Comparison of ENCODE assay signal across 8 mouse cellular contexts in genomic region chr8:84811303-84811702, GRCm38 (mm10). TPM values are rescaled to one million over a fixed set of nuclear protein-coding genes. Genes with fewer than 3 reads are reported as not detected.
A peak's percentile ranks its signal among the peaks of the same experiment; 100 is the strongest.
DNase-seq lines count a peak whose midpoint lies in the region; ATAC-seq and TF ChIP-seq lines count a peak whose summit lies in the region.

No protein-coding gene starts in this region.

- no peak for TF ChIP-seq POLR2A in heart, adult 2 months (IDR thresholded peaks at IDR 0.05; ENCODE audit: insufficient read depth, low read depth, low read length)

- 45% methylated on average over 10 of the region's 10 CpGs for WGBS in heart, adult 2 months
- WGBS in forebrain, embryonic 16.5 days, result 10% methylated on average over 10 of the region's 10 CpGs
- WGBS in liver, embryonic 15.5 days (ENCODE audit: insufficient replicate concordance), result 35% methylated on average over 10 of the region's 10 CpGs

- no peaks in the 10 kb centered on the region for H3K79me3 ChIP-seq in C2C12 (ENCODE audit: low read depth)

- TF ChIP-seq EP300 in heart, adult 2 months (IDR thresholded peaks at IDR 0.05; ENCODE audit: insufficient read depth, low read depth, low read length), result no peak

- intact Hi-C loops in heart, adult 2 months (cut with DNase I), result loop anchor here (1.0 to 5.0 kb wide), 4 partner anchors 53 to 234 kb away; no protein-coding TSS in a partner anchor

- H3K27ac ChIP-seq in heart, adult 2 months, result peak overlapping the region; percentile 17; the same call in 1 of the 2 replicates
- peak overlapping the region; percentile 87 for H3K27ac ChIP-seq in forebrain, embryonic 16.5 days (ENCODE audit: low read length)
- no peak overlapping the region for H3K27ac ChIP-seq in liver, embryonic 15.5 days (replicated peaks)

- no peak overlapping the region for H3K9ac ChIP-seq in heart, adult 2 months (ENCODE audit: low read depth, low read length)
- peak overlapping the region; percentile 56 for H3K9ac ChIP-seq in forebrain, embryonic 16.5 days (replicated peaks; ENCODE audit: low read depth, low read length)
- peak overlapping the region; percentile 30; the same call in 1 of the 2 replicates for H3K9ac ChIP-seq in liver, embryonic 15.5 days

- peak overlapping the region; percentile 66 for H3K4me2 ChIP-seq in forebrain, embryonic 16.5 days (ENCODE audit: low read length)
- peak overlapping the region; percentile 77 for H3K4me2 ChIP-seq in liver, embryonic 15.5 days

- H3K79me2 ChIP-seq in heart, adult 2 months (replicated peaks; ENCODE audit: control insufficient read depth, insufficient read depth, low read length), result no peaks in the 10 kb centered on the region
- no peaks in the 10 kb centered on the region for H3K79me2 ChIP-seq in C2C12 (ENCODE audit: control insufficient read depth, insufficient read depth)

- H3K27me3 ChIP-seq in heart, adult 2 months (ENCODE audit: control insufficient read depth, insufficient read depth, low read length), result no peaks in the 10 kb centered on the region
- no peaks in the 10 kb centered on the region for H3K27me3 ChIP-seq in C2C12 (ENCODE audit: control insufficient read depth, insufficient read depth, insufficient read length)
- H3K27me3 ChIP-seq in forebrain, embryonic 16.5 days (replicated peaks; ENCODE audit: control insufficient read depth, insufficient read depth, low read length), result no peaks in the 10 kb centered on the region
- peaks cover 63% of the 10 kb centered on the region for H3K27me3 ChIP-seq in liver, embryonic 15.5 days

- no peak for ATAC-seq in forebrain, embryonic 16.5 days
- no peak for ATAC-seq in liver, embryonic 15.5 days (ENCODE audit: insufficient read depth)

- H3K4me3 ChIP-seq in heart, adult 2 months, result peak overlapping the region; percentile 38; the same call in 1 of the 2 replicates
- H3K4me3 ChIP-seq in C2C12 (ENCODE audit: insufficient read depth, poor library complexity, severe bottlenecking), result no peak overlapping the region
- H3K4me3 ChIP-seq in forebrain, embryonic 16.5 days (replicated peaks; ENCODE audit: low read length), result peak overlapping the region; percentile 43
- H3K4me3 ChIP-seq in liver, embryonic 15.5 days (replicated peaks), result peak overlapping the region; percentile 51

- H3ac ChIP-seq in C2C12 (ENCODE audit: control insufficient read depth, insufficient read length, low read depth), result peak overlapping the region; percentile 23

- no peak for TF ChIP-seq CTCF in heart, adult 2 months (IDR thresholded peaks at IDR 0.05)
- no peak for TF ChIP-seq CTCF in C2C12 (IDR thresholded peaks at IDR 0.05; ENCODE audit: control insufficient read depth, insufficient read depth, insufficient read length)

- H3K9me3 ChIP-seq in forebrain, embryonic 16.5 days (ENCODE audit: control insufficient read depth, low read length), result no peaks in the 10 kb centered on the region
- no peaks in the 10 kb centered on the region for H3K9me3 ChIP-seq in liver, embryonic 15.5 days (replicated peaks)

- no peak for DNase-seq in heart, adult 2 months
- no peak for DNase-seq in heart, postnatal 4 days
- DNase-seq in right cerebral cortex, adult 2 months (ENCODE audit: low spot score in 2 of 2), result no peak
- DNase-seq in layer of hippocampus, adult 18-20 months (ENCODE audit: low spot score in 2 of 2), result no peak
- DNase-seq in spleen, adult 18-20 months, result no peak

- H3K4me1 ChIP-seq in heart, adult 2 months (ENCODE audit: control insufficient read depth, insufficient read depth, low read length), result peaks cover 3% of the 10 kb centered on the region
- H3K4me1 ChIP-seq in forebrain, embryonic 16.5 days (replicated peaks; ENCODE audit: control insufficient read depth, insufficient read depth, low read length), result peaks cover 48% of the 10 kb centered on the region
- H3K4me1 ChIP-seq in liver, embryonic 15.5 days (replicated peaks), result peaks cover 49% of the 10 kb centered on the region

- H3K36me3 ChIP-seq in heart, adult 2 months (ENCODE audit: control insufficient read depth, insufficient read depth, low read length), result no peaks in the 10 kb centered on the region
- H3K36me3 ChIP-seq in C2C12 (ENCODE audit: control insufficient read depth, insufficient read depth), result no peaks in the 10 kb centered on the region
- no peaks in the 10 kb centered on the region for H3K36me3 ChIP-seq in forebrain, embryonic 16.5 days (ENCODE audit: control insufficient read depth, insufficient read depth)
- H3K36me3 ChIP-seq in liver, embryonic 15.5 days (replicated peaks), result no peaks in the 10 kb centered on the region

TF ChIP-seq in C2C12, 6 proteins besides CTCF, POLR2A, EP300 and RAD21:
- TF ChIP-seq MYOG (IDR thresholded peaks at IDR 0.05; ENCODE audit: control insufficient read depth, extremely low read depth, insufficient read length) (no peak), MYOD1 (IDR thresholded peaks at IDR 0.05; ENCODE audit: control insufficient read depth, insufficient read length, low read depth) (no peak), CEBPB (IDR thresholded peaks at IDR 0.05; ENCODE audit: low read depth) (no peak), USF1 (IDR thresholded peaks at IDR 0.05; ENCODE audit: low read depth) (no peak), MAX (IDR thresholded peaks at IDR 0.05) (no peak), FOSL1 (IDR thresholded peaks at IDR 0.05; ENCODE audit: insufficient read depth, low read length, poor library complexity, severe bottlenecking) (no peak)

RNA-seq across cellular contexts. Expression of gene Nfix, which starts 11.2 kb away (rescaled TPM):
- total RNA-seq in heart, adult 2 months (2021), result 100 to 1,000 TPM; 274 to 297 TPM
- polyA plus RNA-seq in heart, adult 2 months (2012; rRNA removed), result 49.0 and 68.7 TPM in 2 replicates
- total RNA-seq in heart, postnatal 4 days (2021), result 100 to 1,000 TPM; 189 to 211 TPM
- polyA plus RNA-seq in C2C12 (2012; fragmentation: generic; extraction: Trizol), result 50.7 TPM
- 440 and 546 TPM in 2 replicates for polyA plus RNA-seq in forebrain, embryonic 16.5 days (2015; fragmentation: Nextera tagmentation; extraction: Ambion mirVana)
- polyA plus RNA-seq in liver, embryonic 15.5 days (2015; fragmentation: Nextera tagmentation; extraction: Ambion mirVana), result 2.1 and 2.8 TPM in 2 replicates
- 100 to 1,000 TPM; 379 to 429 TPM for total RNA-seq in layer of hippocampus, adult 18-20 months (2021)

RNA-seq across cellular contexts. Expression of gene Dand5, which starts 11.3 kb away (rescaled TPM):
- 10 to 100 TPM; 11.2 to 12.3 TPM for total RNA-seq in heart, adult 2 months (2021)
- polyA plus RNA-seq in heart, adult 2 months (2012; rRNA removed), result 6.1 and 7.6 TPM in 2 replicates
- 1 to 10 TPM; 3.4 to 3.6 TPM for total RNA-seq in heart, postnatal 4 days (2021)
- 2.4 TPM for polyA plus RNA-seq in C2C12 (2012; fragmentation: generic; extraction: Trizol)
- polyA plus RNA-seq in forebrain, embryonic 16.5 days (2015; fragmentation: Nextera tagmentation; extraction: Ambion mirVana), result 8.2 and 8.7 TPM in 2 replicates
- polyA plus RNA-seq in liver, embryonic 15.5 days (2015; fragmentation: Nextera tagmentation; extraction: Ambion mirVana), result 2.9 and 3.4 TPM in 2 replicates
- total RNA-seq in layer of hippocampus, adult 18-20 months (2021), result 10 to 100 TPM; 10.7 to 10.9 TPM

RNA-seq across cellular contexts. Expression of gene Gadd45gip1, which starts 20.0 kb away (rescaled TPM):
- total RNA-seq in heart, adult 2 months (2021), result 10 to 100 TPM; 27.4 to 29.7 TPM
- polyA plus RNA-seq in heart, adult 2 months (2012; rRNA removed), result 13.4 and 21.2 TPM in 2 replicates
- 10 to 100 TPM; 24.2 to 26.2 TPM for total RNA-seq in heart, postnatal 4 days (2021)
- polyA plus RNA-seq in C2C12 (2012; fragmentation: generic; extraction: Trizol), result 32.5 TPM
- polyA plus RNA-seq in forebrain, embryonic 16.5 days (2015; fragmentation: Nextera tagmentation; extraction: Ambion mirVana), result 31.3 and 34.3 TPM in 2 replicates
- 42.4 and 44.9 TPM in 2 replicates for polyA plus RNA-seq in liver, embryonic 15.5 days (2015; fragmentation: Nextera tagmentation; extraction: Ambion mirVana)
- 10 to 100 TPM; 27.3 to 27.4 TPM for total RNA-seq in layer of hippocampus, adult 18-20 months (2021)

RNA-seq across cellular contexts. Expression of gene Rad23a, which starts 29.2 kb away (rescaled TPM):
- 10 to 100 TPM; 85.1 to 87.6 TPM for total RNA-seq in heart, adult 2 months (2021)
- polyA plus RNA-seq in heart, adult 2 months (2012; rRNA removed), result 77.3 and 101 TPM in 2 replicates
- 10 to 100 TPM; 90.9 to 91.8 TPM for total RNA-seq in heart, postnatal 4 days (2021)
- 68.3 TPM for polyA plus RNA-seq in C2C12 (2012; fragmentation: generic; extraction: Trizol)
- polyA plus RNA-seq in forebrain, embryonic 16.5 days (2015; fragmentation: Nextera tagmentation; extraction: Ambion mirVana), result 84.8 and 86.5 TPM in 2 replicates
- polyA plus RNA-seq in liver, embryonic 15.5 days (2015; fragmentation: Nextera tagmentation; extraction: Ambion mirVana), result 293 and 323 TPM in 2 replicates
- 10 to 100 TPM; 63.8 to 77.0 TPM for total RNA-seq in layer of hippocampus, adult 18-20 months (2021)

RNA-seq across cellular contexts. Expression of gene Calr, which starts 35.4 kb away (rescaled TPM):
- total RNA-seq in heart, adult 2 months (2021), result 100 to 1,000 TPM; 352 to 416 TPM
- polyA plus RNA-seq in heart, adult 2 months (2012; rRNA removed), result 154 and 269 TPM in 2 replicates
- total RNA-seq in heart, postnatal 4 days (2021), result 100 to 1,000 TPM; 320 to 358 TPM
- polyA plus RNA-seq in C2C12 (2012; fragmentation: generic; extraction: Trizol), result 687 TPM
- polyA plus RNA-seq in forebrain, embryonic 16.5 days (2015; fragmentation: Nextera tagmentation; extraction: Ambion mirVana), result 610 and 631 TPM in 2 replicates
- 471 and 504 TPM in 2 replicates for polyA plus RNA-seq in liver, embryonic 15.5 days (2015; fragmentation: Nextera tagmentation; extraction: Ambion mirVana)
- 100 to 1,000 TPM; 506 to 521 TPM for total RNA-seq in layer of hippocampus, adult 18-20 months (2021)

Comparison
In these comparisons a context has a peak if more than half of its experiments do, and no peak if none do; other contexts are left out.
1. RNA of gene Nfix, which starts 11.2 kb away (polyA plus RNA-seq): 440 to 546 TPM in forebrain, embryonic 16.5 days, 49.0 to 68.7 TPM in heart, adult 2 months and 50.7 TPM in C2C12 (single experiment); 2.1 to 2.8 TPM in liver, embryonic 15.5 days; every median in the first group is over 10 times any median in the second.